Comparison of ENCODE assay signal across 20 mouse cellular contexts in the genomic region with DNA sequence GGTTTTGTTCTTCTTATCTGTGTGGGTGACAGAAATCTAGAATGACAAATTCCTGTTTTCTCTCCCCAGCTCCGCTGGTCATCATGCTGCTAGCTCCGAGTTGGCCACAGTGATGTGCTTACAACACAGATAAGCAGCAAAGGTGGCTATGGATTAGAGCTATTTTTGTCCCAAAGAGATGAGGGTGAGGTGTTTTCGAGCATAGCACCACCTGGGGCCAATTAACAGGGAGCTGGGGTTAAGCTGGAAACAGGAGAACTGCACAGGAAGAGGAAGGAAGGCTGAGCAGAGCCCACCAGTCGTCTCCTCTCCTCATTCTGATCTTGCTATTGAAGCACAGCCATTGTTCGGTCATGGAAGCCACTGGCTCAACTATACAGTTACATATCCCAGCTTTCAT.
A peak's percentile ranks its signal among the peaks of the same experiment; 100 is the strongest.
DNase-seq lines count a peak whose midpoint lies in the region; ATAC-seq and TF ChIP-seq lines count a peak whose summit lies in the region.
"Had no signal": no experiment of that assay in that cellular context is flagged by ENCODE, and none has a peak within 500 bp of the region (broad histone marks: within the 10 kb centered on the region; RNA-seq: fewer than 3 reads in every experiment).

No protein-coding gene starts in this region.

- no peaks in the 10 kb centered on the region for H3K27me3 ChIP-seq in forebrain, embryonic 10.5 days (ENCODE audit: poor library complexity, severe bottlenecking)
- H3K27me3 ChIP-seq in forebrain, embryonic 16.5 days (replicated peaks; ENCODE audit: control insufficient read depth, insufficient read depth, low read length) = no peaks in the 10 kb centered on the region
- H3K27me3 ChIP-seq in heart, embryonic 11.5 days (ENCODE audit: control insufficient read depth, insufficient read depth, low read length) = no peaks in the 10 kb centered on the region
- no peaks in the 10 kb centered on the region for H3K27me3 ChIP-seq in E14TG2a.4 (ENCODE audit: insufficient read depth, low read length)
- no peaks in the 10 kb centered on the region for H3K27me3 ChIP-seq in hindbrain, embryonic 14.5 days (ENCODE audit: control insufficient read depth, insufficient read depth, low read length)
- H3K27me3 ChIP-seq: liver, embryonic 13.5 days; Patski had no signal

- H3K4me1 ChIP-seq in forebrain, embryonic 10.5 days = peaks cover 41% of the 10 kb centered on the region
- H3K4me1 ChIP-seq in forebrain, embryonic 16.5 days (replicated peaks; ENCODE audit: control insufficient read depth, insufficient read depth, low read length) = peaks cover 6% of the 10 kb centered on the region; the same call in 1 of the 2 replicates
- H3K4me1 ChIP-seq in heart, embryonic 11.5 days (ENCODE audit: control insufficient read depth, insufficient read depth, low read length) = peaks cover 45% of the 10 kb centered on the region
- H3K4me1 ChIP-seq in E14TG2a.4 (replicated peaks; ENCODE audit: low read depth, low read length) = peaks cover 50% of the 10 kb centered on the region
- peaks cover 20% of the 10 kb centered on the region for H3K4me1 ChIP-seq in hindbrain, embryonic 14.5 days (replicated peaks; ENCODE audit: control insufficient read depth, insufficient read depth, low read length)
- H3K4me1 ChIP-seq: liver, embryonic 13.5 days had no signal

- TF ChIP-seq CTCF in E14TG2a.4 (conservative IDR thresholded peaks at IDR 0.05; ENCODE audit: low read length) = no peak

- no peak for ATAC-seq in forebrain, embryonic 16.5 days
- no peak for ATAC-seq in heart, embryonic 11.5 days (replicated peaks; ENCODE audit: insufficient number of reproducible peaks, low FRiP score, low TSS enrichment)
- no peak for ATAC-seq in hindbrain, embryonic 14.5 days (ENCODE audit: low FRiP score)
- ATAC-seq: intestine, postnatal 0 days; Patski had no signal

- no peak overlapping the region for H3K9ac ChIP-seq in forebrain, embryonic 16.5 days (replicated peaks; ENCODE audit: low read depth, low read length)
- H3K9ac ChIP-seq in heart, embryonic 11.5 days (ENCODE audit: low read depth, low read length) = no peak overlapping the region
- H3K9ac ChIP-seq in hindbrain, embryonic 14.5 days = no peak overlapping the region
- H3K9ac ChIP-seq: liver, embryonic 13.5 days had no signal

- no peak overlapping the region for H3K4me3 ChIP-seq in forebrain, embryonic 10.5 days
- H3K4me3 ChIP-seq in forebrain, embryonic 16.5 days (replicated peaks; ENCODE audit: low read length) = no peak overlapping the region
- H3K4me3 ChIP-seq in heart, embryonic 11.5 days (ENCODE audit: low read depth, low read length) = no peak overlapping the region
- 0 out of 2 replicates have a peak overlapping the region, but pooled peaks have one; percentile 26 for H3K4me3 ChIP-seq in E14TG2a.4 (replicated peaks; ENCODE audit: low read length)
- H3K4me3 ChIP-seq in hindbrain, embryonic 14.5 days (replicated peaks; ENCODE audit: low read length) = no peak overlapping the region
- H3K4me3 ChIP-seq: liver, embryonic 13.5 days had no signal

- no peak for DNase-seq in forebrain, embryonic 10.5 days (ENCODE audit: extremely low spot score, low spot score)
- no peak for DNase-seq in heart, postnatal 4 days
- DNase-seq in hindbrain, embryonic 14.5 days (ENCODE audit: low spot score) = no peak
- no peak for DNase-seq in right cerebral cortex, postnatal 14 days
- DNase-seq in gastrocnemius, adult 18-20 months (ENCODE audit: low spot score) = no peak
- DNase-seq: adrenal gland, postnatal 36 days; gastrocnemius, postnatal 36 days; kidney, postnatal 4 days; layer of hippocampus, adult 9-11 months; liver, embryonic 13.5 days; lung, adult 2 months; lung, postnatal 14 days; thymus, adult 18-20 months; thymus, postnatal 4 days had no signal

- no peak overlapping the region for H3K4me2 ChIP-seq in forebrain, embryonic 16.5 days (ENCODE audit: low read length)
- no peak overlapping the region for H3K4me2 ChIP-seq in heart, embryonic 11.5 days
- H3K4me2 ChIP-seq in hindbrain, embryonic 14.5 days (replicated peaks) = no peak overlapping the region
- H3K4me2 ChIP-seq: liver, embryonic 13.5 days had no signal

- no peaks in the 10 kb centered on the region; the same call in 1 of the 2 replicates for H3K9me3 ChIP-seq in forebrain, embryonic 10.5 days
- 0 out of 2 replicates have a peak, but pooled peaks cover 2% of the 10 kb centered on the region for H3K9me3 ChIP-seq in forebrain, embryonic 16.5 days (ENCODE audit: control insufficient read depth, low read length)
- no peaks in the 10 kb centered on the region for H3K9me3 ChIP-seq in heart, embryonic 11.5 days (replicated peaks; ENCODE audit: control insufficient read depth, low read length)
- peaks cover 24% of the 10 kb centered on the region for H3K9me3 ChIP-seq in E14TG2a.4 (ENCODE audit: low read length)
- H3K9me3 ChIP-seq in hindbrain, embryonic 14.5 days (ENCODE audit: control insufficient read depth, low read length) = no peaks in the 10 kb centered on the region
- H3K9me3 ChIP-seq: liver, embryonic 13.5 days had no signal

- H3K27ac ChIP-seq in forebrain, embryonic 10.5 days = peak overlapping the region; percentile 84
- H3K27ac ChIP-seq in forebrain, embryonic 16.5 days (ENCODE audit: low read length) = no peak overlapping the region
- H3K27ac ChIP-seq in heart, embryonic 11.5 days (ENCODE audit: low read depth, low read length) = 0 out of 2 replicates have a peak overlapping the region, but pooled peaks have one; percentile 12
- peak overlapping the region; percentile 67; the same call in 1 of the 2 replicates for H3K27ac ChIP-seq in hindbrain, embryonic 14.5 days
- H3K27ac ChIP-seq: liver, embryonic 13.5 days had no signal

- no peaks in the 10 kb centered on the region for H3K36me3 ChIP-seq in forebrain, embryonic 10.5 days (replicated peaks)
- H3K36me3 ChIP-seq in forebrain, embryonic 16.5 days (ENCODE audit: control insufficient read depth, insufficient read depth) = no peaks in the 10 kb centered on the region
- no peaks in the 10 kb centered on the region for H3K36me3 ChIP-seq in heart, embryonic 11.5 days (ENCODE audit: control insufficient read depth, insufficient read depth, low read length)
- no peaks in the 10 kb centered on the region for H3K36me3 ChIP-seq in E14TG2a.4 (ENCODE audit: insufficient read depth, low read length)
- no peaks in the 10 kb centered on the region for H3K36me3 ChIP-seq in hindbrain, embryonic 14.5 days (replicated peaks; ENCODE audit: control insufficient read depth, insufficient read depth)
- H3K36me3 ChIP-seq: G1E; liver, embryonic 13.5 days had no signal

- WGBS in forebrain, embryonic 10.5 days = 46% methylated on average over 5 of the region's 5 CpGs
- WGBS in forebrain, embryonic 16.5 days = 51% methylated on average over 5 of the region's 5 CpGs
- 12% methylated on average over 5 of the region's 5 CpGs for WGBS in heart, embryonic 11.5 days (ENCODE audit: insufficient replicate concordance)
- 52% methylated on average over 5 of the region's 5 CpGs for WGBS in hindbrain, embryonic 14.5 days
